Mouse (Mus musculus) left cerebral cortex, adult 18-20 months (tissue): ENCODE measurements around the gene Znhit1. TPM values are rescaled to one million over a fixed set of nuclear protein-coding genes. Genes with fewer than 3 reads are reported as not detected.

Experiments used
- DNase-seq, 2 experiments: peaks; one replicate each; pipeline ENCODE4 v3.0.0; 2021 to 2022; ENCODE audit warnings: low spot score in 2 of 2, mixed read lengths in 1 of 2
- long read RNA-seq, 2 experiments: library from polyadenylated mRNA; stranded (forward); transcript quantifications; one replicate each; pipeline ENCODE4 v2.0.0; 2021
- total RNA-seq, 2 experiments: library from RNA; stranded (reverse); gene quantifications; 2 replicates each; pipeline ENCODE4 v1.2.3; 2021

The Znhit1 gene
- total RNA-seq, result 100 to 1,000 TPM in 1 of 2 experiments, 10 to 100 TPM in 1; 96.6 to 107 TPM
- long read RNA-seq, experiment 1, transcript Znhit1-202 (5 exons, 740 nt), result minor isoform, 8 of 55 reads
- long read RNA-seq, experiment 1, transcript Znhit1-206 (5 exons, 1,208 nt), result major isoform, 31 of 55 reads
- long read RNA-seq, experiment 1, partial matches to known transcripts, result 11 of 55 reads
- long read RNA-seq, experiment 1, other reads (novel, unspliced or antisense), result 2 of 55 reads
- long read RNA-seq, experiment 2, transcript Znhit1-206 (5 exons, 1,208 nt), result major isoform, 34 of 57 reads
- long read RNA-seq, experiment 2, transcript Znhit1-202 (5 exons, 740 nt), result minor isoform, 8 of 57 reads
- long read RNA-seq, experiment 2, partial matches to known transcripts, result 8 of 57 reads
- long read RNA-seq, experiment 2, other reads (novel, unspliced or antisense), result 3 of 57 reads

DNA sequence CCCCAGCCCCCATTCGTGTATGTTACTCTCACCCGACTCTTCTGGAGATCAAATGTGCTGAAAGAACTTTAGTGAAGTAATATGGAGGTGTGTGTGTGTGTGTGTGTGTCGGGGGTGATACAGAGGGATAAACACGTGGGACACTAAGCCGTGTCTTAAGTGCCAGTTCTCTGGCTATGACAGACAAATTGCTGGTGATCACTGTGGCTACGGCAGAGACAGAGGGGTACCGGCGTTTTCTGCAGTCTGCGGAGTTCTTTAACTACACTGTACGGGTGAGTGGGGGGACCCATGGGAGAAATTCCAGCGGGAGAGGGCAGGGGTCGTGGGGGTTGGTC is at the start of gene Znhit1:
TSS of gene Znhit1 (minus strand) at position 88 of the 338 bp plus-strand sequence.
- no peak for DNase-seq

DNA sequence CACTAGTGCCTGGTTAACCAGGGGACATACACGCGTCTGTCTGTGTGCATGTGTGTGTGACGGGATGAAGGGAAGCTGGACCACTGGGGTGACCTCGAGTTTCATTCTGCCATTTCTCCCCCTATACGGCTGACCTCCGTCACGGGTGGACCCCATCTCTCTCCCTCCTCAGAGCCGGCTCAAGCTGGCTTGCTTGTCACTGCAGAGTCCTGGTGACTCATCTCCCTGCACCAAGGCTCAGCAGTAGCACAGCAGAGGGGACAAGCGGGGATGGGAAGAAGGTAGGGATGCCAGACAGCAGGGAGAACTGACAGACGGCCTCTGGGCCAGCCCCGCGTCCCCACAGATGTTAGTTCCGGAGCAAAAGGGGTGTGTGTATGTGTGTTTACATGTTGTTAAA is 48.4 kb upstream of the Znhit1 start:
- DNase-seq, result peak; percentile 47 to 55

DNA sequence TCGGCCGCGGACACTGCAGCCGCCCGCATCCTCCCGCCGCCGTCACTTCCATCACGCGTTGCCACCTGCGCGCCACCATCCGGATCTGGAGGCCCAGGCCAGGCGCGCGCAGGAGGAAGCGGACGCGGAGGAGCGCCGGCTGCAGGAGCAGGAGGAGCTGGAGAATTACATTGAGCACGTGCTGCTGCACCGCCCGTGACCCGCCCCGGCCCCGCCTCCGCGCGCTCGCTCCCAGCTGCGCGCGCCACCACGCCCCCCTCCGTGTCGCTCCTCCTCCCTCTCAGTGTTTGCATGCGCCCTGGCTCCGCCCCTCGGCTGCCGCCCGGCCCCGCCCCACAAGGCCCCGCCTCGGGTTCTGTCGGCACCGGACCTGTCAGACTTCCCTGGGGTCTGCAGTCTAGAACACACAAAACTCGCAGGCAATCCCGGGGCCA is 44.8 kb upstream of the Znhit1 start:
- peak; percentile 79 to 90 for DNase-seq

- DNase-seq, result peak; percentile 58 to 76
These were observed 44.2 kb upstream of the Znhit1 start for GRCm38 (mm10) chr5:137032033-137032421.

DNA sequence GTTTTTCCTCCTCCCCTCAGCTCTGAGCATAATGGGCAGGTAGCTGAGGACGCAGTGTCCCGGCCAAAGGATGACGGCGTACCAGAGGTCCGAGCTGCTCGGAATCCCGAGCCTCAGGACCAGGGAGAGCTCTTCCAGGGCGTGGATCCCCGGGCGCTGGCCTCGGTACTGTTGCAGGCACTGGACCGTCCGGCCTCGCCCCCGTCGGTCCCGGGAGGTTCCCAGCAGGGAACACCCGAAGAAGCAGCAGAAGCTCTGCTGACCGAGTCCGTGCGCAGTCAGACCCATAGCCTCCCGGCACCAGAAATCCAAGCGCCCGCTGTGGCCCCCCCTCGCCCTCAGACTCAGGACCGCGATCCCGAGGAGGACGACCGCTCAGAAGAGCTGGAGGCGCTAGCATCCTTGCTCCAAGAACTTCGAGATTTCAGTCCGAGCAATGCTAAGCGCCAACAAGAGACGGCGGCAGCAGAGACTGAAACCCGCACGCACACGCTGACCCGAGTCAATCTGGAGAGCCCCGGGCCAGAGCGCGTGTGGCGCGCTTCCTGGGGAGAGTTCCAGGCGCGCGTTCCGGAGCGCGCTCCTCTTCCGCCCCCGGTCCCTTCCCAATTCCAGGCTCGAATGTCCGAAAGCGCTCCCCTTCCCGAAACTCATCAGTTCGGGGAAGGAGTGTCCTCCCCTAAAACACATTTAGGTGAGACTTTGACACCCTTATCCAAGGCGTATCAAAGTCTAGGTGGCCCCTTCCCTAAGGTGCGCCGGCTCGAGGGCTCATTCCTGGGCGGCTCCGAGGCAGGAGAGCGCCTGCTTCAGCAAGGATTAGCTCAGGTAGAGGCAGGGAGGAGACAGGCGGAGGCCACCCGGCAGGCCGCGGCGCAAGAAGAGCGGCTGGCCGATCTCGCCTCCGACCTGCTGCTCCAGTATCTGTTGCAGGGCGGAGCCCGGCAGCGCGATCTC is 43.5 kb upstream of the Znhit1 start:
- DNase-seq, result peak; percentile 31 to 47

GRCm38 (mm10) chr5:137030416-137030810 is 42.6 kb upstream of the Znhit1 start:
- DNase-seq, result peak; percentile 55 to 64

DNA sequence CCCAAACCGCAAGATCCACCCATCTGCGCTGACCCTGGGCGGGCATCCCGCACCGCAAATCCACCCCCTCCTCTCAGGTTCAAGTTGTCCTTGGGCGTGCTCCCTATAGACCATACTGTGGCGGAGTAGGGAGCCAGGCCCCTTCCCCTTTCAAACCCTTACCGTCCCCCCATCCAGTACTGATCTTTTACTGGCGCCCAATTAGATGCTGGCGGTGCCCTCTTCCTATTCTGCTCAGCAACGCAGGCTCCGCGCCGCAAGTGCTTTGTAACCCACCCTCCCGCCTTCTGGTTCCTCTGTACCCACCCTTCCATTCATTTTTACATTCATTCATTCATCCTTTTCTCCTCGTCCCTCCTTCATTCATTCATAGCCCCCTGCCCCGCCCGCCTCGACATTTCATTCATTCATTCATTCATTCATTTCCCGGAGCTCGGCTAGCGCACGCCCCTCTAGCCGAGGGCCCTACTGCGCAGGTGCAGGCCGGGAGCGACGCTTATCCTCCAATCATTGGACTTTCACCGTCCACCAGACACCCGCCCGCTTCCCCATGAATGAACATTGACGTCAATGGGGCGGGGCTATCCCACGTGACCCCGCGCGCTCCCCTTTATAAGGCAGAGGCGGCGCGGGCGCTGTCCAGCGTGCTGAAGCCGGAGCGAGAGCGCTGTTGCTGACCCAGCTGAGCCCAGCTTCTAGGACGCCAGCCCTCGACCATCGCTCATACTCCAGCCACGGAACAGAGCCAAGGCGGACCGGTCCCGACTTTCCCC is 42.0 kb upstream of the Znhit1 start:
- DNase-seq, result peak; percentile 95 to 96

DNA sequence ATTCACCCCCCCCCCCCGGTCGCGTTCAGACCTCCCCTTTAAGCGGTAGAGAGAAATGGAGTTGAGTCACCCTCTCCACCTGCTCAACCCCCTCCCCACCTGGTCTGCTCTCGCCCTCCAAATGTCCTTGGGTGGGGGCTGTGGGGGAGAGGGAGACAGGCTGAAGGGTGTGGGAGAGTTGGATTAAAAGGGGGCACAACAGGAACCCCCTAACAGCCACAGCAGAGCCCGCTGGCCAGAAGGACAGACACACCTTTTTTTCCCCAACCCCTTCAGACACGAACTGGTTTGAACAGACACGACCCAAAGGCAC is 41.4 kb upstream of the Znhit1 start:
- DNase-seq, result no peak

DNA sequence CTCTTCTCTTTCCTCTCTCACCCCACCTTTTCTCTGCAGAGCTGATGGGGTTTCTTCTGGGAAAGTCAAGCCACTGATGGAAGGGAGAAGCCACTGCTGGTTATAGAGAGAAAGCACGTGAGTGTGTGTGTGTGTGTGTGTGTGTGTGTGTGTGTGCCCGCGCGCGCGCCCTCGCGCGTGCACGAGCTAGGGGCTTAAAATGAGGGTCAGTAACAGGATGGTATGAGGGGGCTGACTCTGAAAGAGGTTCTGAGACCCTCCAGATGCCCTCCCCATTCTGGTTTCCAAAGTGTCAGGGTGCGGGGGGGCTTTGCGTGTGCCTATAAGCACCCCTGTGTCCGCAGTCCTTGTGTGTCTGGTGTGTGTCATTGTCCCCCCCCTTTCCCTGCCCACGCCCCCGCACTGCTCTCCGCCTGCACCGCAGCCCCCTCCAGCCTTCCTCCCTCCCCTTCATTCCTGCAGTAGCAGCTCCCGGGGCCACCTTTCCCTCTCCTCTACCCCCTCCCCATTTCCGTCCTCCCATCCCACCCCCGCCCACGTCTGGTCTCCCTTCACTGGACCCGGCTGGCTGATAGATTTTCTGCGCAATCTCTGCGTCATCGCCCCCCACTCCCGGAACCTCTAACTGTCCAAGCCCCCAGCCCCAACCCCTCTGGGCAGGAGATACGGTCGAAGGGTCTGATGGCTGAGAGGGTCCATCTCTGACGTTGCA is 40.9 kb upstream of the Znhit1 start:
- no peak for DNase-seq

GRCm38 (mm10) chr5:137026092-137026491 is 38.3 kb upstream of the Znhit1 start, which contains the start of gene Vgf:
Gene Vgf (plus strand): TSS chr5:137026392.
- no peak for DNase-seq

GRCm38 (mm10) chr5:137025132-137025531 is 37.3 kb upstream of the Znhit1 start:
- DNase-seq, result peak; percentile 87 to 92

DNA sequence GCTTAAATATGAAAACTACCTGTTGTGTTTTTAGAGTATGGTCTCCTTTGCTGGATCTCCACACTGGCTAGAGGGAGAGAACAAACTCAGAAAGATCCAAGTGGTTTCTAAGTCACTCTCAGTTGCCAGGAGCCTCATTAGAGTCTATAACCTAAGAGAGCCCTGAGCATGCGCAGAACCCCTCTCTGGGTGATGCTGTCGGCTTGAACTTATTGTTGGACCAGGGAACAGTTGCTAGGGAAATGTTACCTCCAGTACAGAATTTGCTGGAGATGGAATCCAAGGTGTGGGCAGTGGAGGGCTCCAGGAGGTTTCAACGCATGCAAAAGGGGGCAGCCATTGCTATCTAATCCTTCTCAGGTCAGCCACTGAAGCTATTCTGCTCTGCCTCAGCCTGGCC is 36.5 kb upstream of the Znhit1 start:
- no peak for DNase-seq

DNA sequence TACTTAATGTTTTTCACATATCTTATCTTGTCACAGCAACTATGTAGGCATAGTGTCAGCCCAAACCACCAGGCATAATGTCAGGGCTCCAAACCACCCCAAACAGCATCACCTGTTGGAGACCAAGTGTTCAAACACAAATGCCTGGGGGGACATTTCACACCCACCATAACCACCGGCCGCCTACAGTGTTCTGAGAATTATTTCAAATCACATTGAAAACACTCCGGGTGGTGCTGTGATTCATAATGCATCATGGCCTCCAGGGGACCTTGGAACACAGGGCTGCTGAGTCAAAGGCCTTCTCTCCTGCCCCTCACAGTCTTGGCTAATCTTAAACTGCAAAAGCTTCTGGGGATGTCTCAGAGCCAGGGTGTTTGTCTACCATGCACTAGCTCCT is 28.1 kb upstream of the Znhit1 start:
- no peak for DNase-seq

DNA sequence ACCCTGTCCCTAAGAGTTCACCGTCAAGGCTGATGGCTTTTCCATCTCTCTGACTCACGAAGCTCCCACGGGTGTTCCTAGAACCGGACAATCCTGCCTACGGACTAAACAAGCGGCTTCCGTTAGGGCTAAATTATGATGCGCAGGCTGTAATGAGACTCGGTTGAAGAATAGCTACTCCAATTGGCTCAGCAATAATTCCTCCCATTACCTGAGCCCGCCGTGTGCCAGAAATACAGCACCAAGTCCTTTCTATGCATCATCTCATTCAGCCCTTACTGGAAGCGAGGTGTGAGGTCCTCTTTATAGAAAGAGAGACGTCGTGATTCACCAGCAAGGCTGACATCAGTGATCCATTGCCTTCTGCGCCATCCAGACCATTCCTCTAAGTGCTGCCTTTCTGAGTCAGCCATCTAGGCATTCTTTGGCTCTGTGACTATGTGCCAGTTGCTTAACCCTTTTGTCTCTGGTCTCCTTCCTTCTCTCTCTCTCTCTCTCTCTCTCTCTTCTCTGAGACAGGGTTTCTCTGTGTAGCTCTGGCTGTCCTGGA is 24.7 kb upstream of the Znhit1 start:
- no peak for DNase-seq

DNA sequence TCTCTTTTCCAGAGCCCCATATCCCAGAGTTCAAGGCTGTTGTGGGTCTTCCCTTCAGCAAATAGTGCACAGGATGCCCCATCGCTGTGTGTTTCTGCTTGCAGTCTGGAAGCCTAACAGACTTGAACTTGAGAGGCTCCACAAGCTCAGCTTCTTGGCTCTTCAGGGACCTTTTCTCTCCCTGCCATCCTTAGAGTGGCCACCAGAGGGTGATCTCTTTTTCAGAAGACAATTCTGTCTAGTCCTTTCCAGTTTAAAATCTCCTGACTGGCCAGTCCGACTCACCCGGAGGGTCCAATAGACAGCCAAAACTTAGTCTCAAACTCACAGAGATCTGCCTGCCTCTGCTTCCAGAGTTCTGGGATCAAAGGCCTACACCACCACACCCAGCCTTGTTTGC is 22.2 kb upstream of the Znhit1 start:
- DNase-seq, result peak; percentile 48 to 75

- DNase-seq, result no peak
These were observed 19.5 kb upstream of the Znhit1 start for GRCm38 (mm10) chr5:137007276-137007675.

DNA sequence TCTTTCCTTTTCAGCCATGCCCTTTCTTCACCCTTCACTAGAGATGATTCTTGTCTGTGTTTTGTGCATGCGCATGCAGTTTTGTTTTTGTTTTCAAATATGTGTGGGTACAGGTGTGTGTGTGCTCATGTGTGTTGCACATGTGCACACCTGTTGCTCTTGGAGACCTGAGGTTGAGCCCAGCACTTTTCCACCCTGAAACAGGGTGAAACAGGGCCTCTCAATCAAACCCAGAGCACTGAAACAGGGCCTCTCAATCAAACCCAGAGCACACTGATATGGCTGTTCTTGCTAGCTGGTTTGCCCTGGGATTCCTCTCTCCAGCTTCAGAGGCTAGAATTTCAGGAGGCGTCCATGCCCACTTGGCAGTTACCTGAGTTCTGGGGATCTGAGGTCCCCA is 12.8 kb upstream of the Znhit1 start:
- DNase-seq, result no peak

GRCm38 (mm10) chr5:136999449-136999848 is 11.6 kb upstream of the Znhit1 start:
- no peak for DNase-seq

DNA sequence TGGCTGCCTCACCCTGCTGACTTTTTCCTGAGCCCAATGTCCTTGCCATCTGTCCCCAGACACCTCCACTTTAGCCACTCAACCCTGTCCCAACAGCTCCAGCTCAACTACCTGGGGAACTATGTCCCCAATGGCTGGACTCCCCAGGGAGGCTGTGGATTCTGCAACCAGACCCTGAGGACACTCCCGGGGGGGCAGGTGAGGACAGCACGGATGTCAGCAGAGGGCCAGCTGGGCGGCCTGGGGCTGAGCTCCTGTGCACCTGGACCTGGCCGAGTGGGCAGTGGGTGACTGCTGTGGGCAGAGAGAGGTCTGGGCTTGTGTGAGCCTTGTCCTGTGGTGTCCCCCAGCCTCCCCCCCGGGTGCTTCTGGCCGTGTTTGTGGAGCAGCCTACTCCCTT is 2.0 kb upstream of the Znhit1 start:
- no peak for DNase-seq

- DNase-seq, result peak in 1 of 2 experiments; percentile 34
These were observed 599 bp upstream of the Znhit1 start for GRCm38 (mm10) chr5:136988420-136988819.
